Mouse (Mus musculus) heart, embryonic 11.5 days (tissue): Measurements from ENCODE around the gene Wdr24. TPM values are rescaled to one million over a fixed set of nuclear protein-coding genes. Genes with fewer than 3 reads are reported as not detected.

ENCODE experiments used
- ATAC-seq: fragments of 200-750 bp; cut with Nextera tagmentation; replicated peaks from 2 replicates; pipeline ENCODE4 v1.8.0; 2017; ENCODE audit warnings: moderate library complexity; ENCODE audit not compliant: insufficient number of reproducible peaks, low FRiP score, low TSS enrichment
- H3K27ac ChIP-seq: fragments of 300-500 bp; sonication (generic); 2 replicates; pipeline ENCODE4 v1.5.1; 2014; ENCODE audit warnings: mild to moderate bottlenecking, low read depth, low read length
- H3K27me3 ChIP-seq: fragments of 300-500 bp; sonication (generic); 2 replicates; pipeline ENCODE4 v1.6.1; 2014; ENCODE audit warnings: mild to moderate bottlenecking, low read length, mixed read lengths; ENCODE audit not compliant: control insufficient read depth, insufficient read depth
- H3K36me3 ChIP-seq: fragments of 300-500 bp; sonication (generic); 2 replicates; pipeline ENCODE4 v1.6.1; 2014; ENCODE audit warnings: mild to moderate bottlenecking, low read length, moderate library complexity, mixed read lengths; ENCODE audit not compliant: control insufficient read depth, insufficient read depth
- H3K4me1 ChIP-seq: fragments of 300-500 bp; sonication (generic); 2 replicates; pipeline ENCODE4 v1.6.1; 2014; ENCODE audit warnings: low read length; ENCODE audit not compliant: control insufficient read depth, insufficient read depth
- H3K4me2 ChIP-seq: fragments of 300-500 bp; sonication (generic); 2 replicates; pipeline ENCODE4 v1.6.1; 2014; ENCODE audit warnings: mild to moderate bottlenecking, moderate library complexity
- H3K4me3 ChIP-seq: fragments of 300-500 bp; sonication (generic); 2 replicates; pipeline ENCODE4 v1.5.1; 2014; ENCODE audit warnings: low read depth, low read length
- H3K9ac ChIP-seq: fragments of 300-500 bp; sonication (generic); 2 replicates; pipeline ENCODE4 v1.6.1; 2014; ENCODE audit warnings: mild to moderate bottlenecking, low read depth, low read length, moderate library complexity
- H3K9me3 ChIP-seq: fragments of 300-500 bp; sonication (generic); replicated peaks from 2 replicates; pipeline ENCODE4 v1.6.1; 2016; ENCODE audit warnings: low read length; ENCODE audit not compliant: control insufficient read depth
- WGBS: fragments of 180-500 bp; shearing (Covaris S2); extraction: QIAGEN DNeasy Blood & Tissue Kit; methylation state at CpG from one replicate; pipeline ENCODE4 v1.1.7; 2014; ENCODE audit not compliant: insufficient replicate concordance; 5-methylcytosine and 5-hydroxymethylcytosine counted together
- polyA plus RNA-seq: library from polyadenylated mRNA; unstranded; fragments of >200 nt; fragmentation: Nextera tagmentation; extraction: Ambion mirVana; gene quantifications from 2 replicates; pipeline ENCODE4 v1.2.1, GENCODE M21; 2014

Gene Wdr24
- polyA plus RNA-seq, 1 experiment from 2014 or later: 14.4 TPM

DNA sequence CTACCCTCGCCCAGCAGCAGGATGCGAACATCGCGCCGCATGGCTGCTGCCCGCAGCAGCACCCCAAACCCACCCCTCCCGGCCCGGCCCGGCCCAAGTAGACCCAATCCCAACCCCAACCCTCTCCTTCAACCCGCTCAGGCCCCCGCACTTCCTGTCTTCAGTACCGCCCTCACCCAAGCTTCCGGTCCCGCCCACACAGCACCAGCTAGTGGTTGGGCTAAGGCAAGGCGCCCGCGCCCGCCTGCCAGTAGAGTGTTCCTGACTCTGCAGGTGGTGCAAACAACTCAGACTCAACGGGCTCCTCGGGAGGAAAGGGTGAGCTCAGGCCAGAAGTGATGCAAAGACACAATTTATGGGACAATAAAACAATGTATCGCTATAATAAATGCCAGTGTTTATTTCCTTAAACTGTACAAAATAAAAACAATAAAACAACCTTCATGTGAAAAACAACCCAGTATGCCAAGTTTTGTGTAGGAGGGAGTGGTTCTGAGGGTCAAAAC is 21.0 kb downstream of the Wdr24 start, which contains the start of gene Rhot2:
Gene Rhot2 (minus strand): TSS at position 456 of the 506 bp plus-strand sequence.
- peak; percentile 88 for ATAC-seq
- no peaks in the 10 kb centered on the region for H3K27me3 ChIP-seq
- H3K4me3 ChIP-seq: peak within 1 kb of the TSS; percentile 94
- WGBS: under 1% methylated on average over 21 of the region's 21 CpGs
- H3K4me2 ChIP-seq: peak within 1 kb of the TSS; percentile 90
- peak within 1 kb of the TSS; percentile 93 for H3K9ac ChIP-seq
- H3K4me1 ChIP-seq: peaks cover 14% of the 10 kb centered on the region
- H3K27ac ChIP-seq: peak within 1 kb of the TSS; percentile 78
- no peaks in the 10 kb centered on the region for H3K9me3 ChIP-seq
- H3K36me3 ChIP-seq: peaks cover 28% of the 10 kb centered on the region

DNA sequence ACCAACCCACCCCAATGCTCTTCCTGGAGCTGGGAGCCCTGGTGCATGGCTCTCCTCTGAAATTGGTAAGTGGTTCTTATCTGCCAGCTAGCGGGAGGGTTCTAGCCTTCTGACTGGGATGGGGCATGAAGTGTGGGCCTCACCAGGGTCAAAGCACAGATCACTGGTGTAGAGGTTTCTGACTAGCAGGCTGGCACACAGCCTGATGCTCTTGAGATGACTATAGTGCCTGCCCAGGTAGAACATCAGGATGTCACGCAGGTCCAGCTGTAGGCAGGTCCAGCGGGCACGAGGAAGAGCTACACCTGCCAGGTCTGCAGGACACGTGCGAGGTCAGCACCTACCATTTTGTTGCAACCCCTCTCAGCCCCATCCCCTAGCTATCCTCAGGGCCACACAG is 36.8 kb downstream of the Wdr24 start:
- no peak for ATAC-seq
- no peaks in the 10 kb centered on the region for H3K36me3 ChIP-seq
- H3K4me3 ChIP-seq: no peak overlapping the region
- no peaks in the 10 kb centered on the region for H3K9me3 ChIP-seq
- WGBS: 89% methylated on average over 6 of the region's 6 CpGs
- H3K27me3 ChIP-seq: no peaks in the 10 kb centered on the region
- H3K4me2 ChIP-seq: peak overlapping the region; percentile 85; the same call in 1 of the 2 replicates
- H3K4me1 ChIP-seq: peaks cover 4% of the 10 kb centered on the region; the same call in 1 of the 2 replicates
- H3K9ac ChIP-seq: no peak overlapping the region
- H3K27ac ChIP-seq: no peak overlapping the region

DNA sequence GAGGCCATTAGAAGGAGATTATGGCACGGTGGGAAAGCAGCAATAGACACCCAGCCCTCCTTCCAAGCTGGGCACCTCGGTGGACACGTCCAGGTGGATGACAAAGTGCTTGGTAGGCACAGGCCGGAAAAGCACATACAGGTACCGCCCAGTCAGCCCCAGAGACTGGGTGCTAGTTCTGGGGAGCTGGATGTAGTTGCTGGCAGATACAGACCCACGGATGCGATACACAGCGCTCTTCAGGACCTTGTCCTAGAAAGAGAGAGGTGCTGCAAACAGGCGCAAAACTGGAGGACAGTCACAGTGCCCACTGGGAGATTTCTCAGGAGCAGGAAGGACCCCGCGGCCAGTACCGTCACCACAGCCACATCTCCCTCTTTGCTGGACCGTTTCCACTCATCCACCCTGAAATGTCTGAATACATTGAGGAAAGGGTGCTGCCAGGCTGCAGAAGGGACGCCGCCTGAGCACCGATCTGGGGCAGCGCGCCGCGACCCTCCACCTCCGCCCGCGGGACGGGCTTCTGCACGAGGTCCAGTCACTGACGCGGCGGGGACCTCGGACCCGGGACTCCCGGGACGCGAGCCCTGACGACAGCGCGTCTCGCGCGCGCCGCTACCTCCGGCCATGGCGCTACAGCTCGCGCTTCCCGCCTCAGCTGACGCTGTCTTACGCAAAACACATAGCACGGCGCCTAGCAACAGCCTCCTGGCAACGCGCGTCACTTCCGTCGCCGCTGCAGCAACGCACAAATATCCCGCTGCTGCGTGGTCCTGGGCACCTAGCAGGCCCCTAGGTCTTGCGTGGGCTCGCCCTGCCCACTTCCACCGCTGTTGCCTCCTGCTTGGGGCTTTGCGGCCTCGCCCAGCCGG is 37.6 kb downstream of the Wdr24 start, which contains the start of gene Wdr90:
Gene Wdr90 (minus strand): TSS at position 670 of the 872 bp plus-strand sequence.
- H3K9me3 ChIP-seq: no peaks in the 10 kb centered on the region
- H3K4me3 ChIP-seq: peak within 1 kb of the TSS; percentile 52
- no peaks in the 10 kb centered on the region for H3K36me3 ChIP-seq
- no peaks in the 10 kb centered on the region for H3K27me3 ChIP-seq
- 5% methylated on average over 65 of the region's 65 CpGs for WGBS
- H3K27ac ChIP-seq: peak within 1 kb of the TSS; percentile 70
- peak within 1 kb of the TSS; percentile 82 for H3K9ac ChIP-seq
- peak within 1 kb of the TSS; percentile 85 for H3K4me2 ChIP-seq
- H3K4me1 ChIP-seq: peaks cover 4% of the 10 kb centered on the region; the same call in 1 of the 2 replicates
- peak; percentile 81; the same call in 1 of the 2 replicates for ATAC-seq

DNA sequence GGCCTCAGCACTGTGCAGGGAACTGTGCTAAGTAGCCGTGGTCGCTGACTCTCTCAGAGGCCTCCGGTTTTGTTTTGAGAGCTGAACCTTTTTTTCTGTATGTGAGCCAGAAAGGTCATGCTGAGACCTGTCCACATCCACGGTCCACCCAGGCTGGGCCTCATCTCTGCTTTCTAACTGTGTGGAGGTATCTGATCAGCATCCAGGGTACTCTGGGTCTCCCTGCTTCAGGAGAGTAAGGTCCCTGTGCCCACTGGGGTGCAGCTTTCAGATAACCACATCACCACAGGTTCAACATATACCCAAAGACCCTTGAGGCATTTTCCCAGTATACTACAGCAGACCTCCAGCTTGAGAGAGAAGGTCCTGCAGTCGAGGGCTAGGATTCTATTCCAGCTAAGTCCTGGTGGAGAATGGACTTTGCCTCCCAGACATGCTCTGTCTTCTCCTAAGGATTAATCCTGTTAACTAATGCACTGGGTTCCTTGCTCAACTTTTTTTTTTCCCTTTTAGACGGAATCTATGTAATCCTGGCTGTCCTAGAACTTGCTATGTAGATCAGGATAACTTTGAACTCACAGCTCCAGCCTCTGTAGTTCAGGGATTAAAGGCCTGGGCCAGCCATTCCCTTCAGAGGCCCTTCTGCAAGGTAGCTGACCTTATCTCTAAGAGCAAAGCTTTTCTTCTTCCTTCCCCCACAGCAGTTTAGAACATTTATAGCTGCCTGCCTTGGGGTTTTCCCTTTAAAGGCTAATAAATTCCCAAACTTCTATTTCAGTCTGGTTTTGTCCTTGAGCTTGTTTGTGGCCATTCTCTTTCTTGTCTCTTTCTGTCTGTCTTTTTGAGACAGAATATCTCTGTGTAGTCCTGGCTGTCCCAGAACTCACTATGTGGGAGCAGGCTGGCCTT is 38.5 kb downstream of the Wdr24 start:
- peak overlapping the region; percentile 85 for H3K4me2 ChIP-seq
- no peaks in the 10 kb centered on the region for H3K9me3 ChIP-seq
- peaks cover 11% of the 10 kb centered on the region; the same call in 1 of the 2 replicates for H3K4me1 ChIP-seq
- 10% methylated on average over 6 of the region's 6 CpGs for WGBS
- H3K36me3 ChIP-seq: no peaks in the 10 kb centered on the region
- H3K9ac ChIP-seq: peak overlapping the region; percentile 82
- H3K27ac ChIP-seq: peak overlapping the region; percentile 70
- peak overlapping the region; percentile 52 for H3K4me3 ChIP-seq
- ATAC-seq: 0 out of 2 replicates have a peak, but pooled peaks have one; percentile 38
- no peaks in the 10 kb centered on the region for H3K27me3 ChIP-seq

DNA sequence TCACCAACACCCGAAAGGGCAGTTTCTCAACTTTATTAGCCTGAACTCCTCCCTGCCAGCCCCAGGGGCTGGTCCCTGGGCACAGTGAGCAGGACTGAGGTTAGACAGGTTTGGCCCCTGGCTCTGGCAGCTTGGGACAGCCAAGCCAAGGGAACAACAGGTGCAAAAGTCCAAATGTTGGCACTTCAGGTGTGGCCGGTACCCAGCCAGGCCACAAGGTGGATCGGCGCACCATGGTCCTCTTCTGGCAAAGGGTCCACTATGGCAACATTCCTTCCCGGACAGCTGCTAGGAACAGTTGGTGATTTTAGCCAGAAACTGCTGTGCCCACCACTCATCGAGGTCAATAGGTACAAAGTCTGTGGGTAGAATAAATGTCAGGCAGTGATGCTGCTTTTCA is 40.3 kb downstream of the Wdr24 start:
- ATAC-seq: no peak
- Histone ChIP-seq H3K9me3 (no peaks in the 10 kb centered on the region), H3K9ac (no peak overlapping the region), H3K4me1 (peaks cover 12% of the 10 kb centered on the region; the same call in 1 of the 2 replicates), H3K27ac (no peak overlapping the region), H3K4me2 (no peak overlapping the region), H3K36me3 (no peaks in the 10 kb centered on the region), H3K27me3 (no peaks in the 10 kb centered on the region), H3K4me3 (no peak overlapping the region)
- WGBS: 91% methylated on average over 6 of the region's 6 CpGs

GRCm38 (mm10) chr17:25864311-25864710 is 40.9 kb downstream of the Wdr24 start:
- no peak for ATAC-seq
- Histone ChIP-seq H3K4me1 (peaks cover 12% of the 10 kb centered on the region; the same call in 1 of the 2 replicates), H3K4me3 (no peak overlapping the region), H3K27ac (no peak overlapping the region), H3K4me2 (no peak overlapping the region), H3K36me3 (no peaks in the 10 kb centered on the region), H3K9me3 (no peaks in the 10 kb centered on the region), H3K9ac (no peak overlapping the region), H3K27me3 (no peaks in the 10 kb centered on the region)
- 88% methylated on average over 14 of the region's 14 CpGs for WGBS

- no peak overlapping the region for H3K27ac ChIP-seq
- no peak for ATAC-seq
- no peaks in the 10 kb centered on the region for H3K27me3 ChIP-seq
- 86% methylated on average over 11 of the region's 11 CpGs for WGBS
- H3K4me2 ChIP-seq: no peak overlapping the region
- H3K36me3 ChIP-seq: no peaks in the 10 kb centered on the region
- no peak overlapping the region for H3K9ac ChIP-seq
- peaks cover 12% of the 10 kb centered on the region; the same call in 1 of the 2 replicates for H3K4me1 ChIP-seq
- H3K9me3 ChIP-seq: no peaks in the 10 kb centered on the region
- no peak overlapping the region for H3K4me3 ChIP-seq
These were observed 41.9 kb downstream of the Wdr24 start for GRCm38 (mm10) chr17:25865288-25865687.

GRCm38 (mm10) chr17:25866172-25866571 is 42.7 kb downstream of the Wdr24 start:
- 88% methylated on average over 3 of the region's 3 CpGs for WGBS

More at GRCm38 (mm10) chr17:25866172-25866571, 42.7 kb downstream of the Wdr24 start:
- no peak overlapping the region for H3K4me3 ChIP-seq
- no peaks in the 10 kb centered on the region for H3K27me3 ChIP-seq
- no peak overlapping the region for H3K27ac ChIP-seq
- no peak for ATAC-seq
- H3K4me2 ChIP-seq: no peak overlapping the region; the same call in 1 of the 2 replicates
- no peaks in the 10 kb centered on the region for H3K9me3 ChIP-seq
- no peaks in the 10 kb centered on the region for H3K36me3 ChIP-seq
- no peak overlapping the region; the same call in 1 of the 2 replicates for H3K9ac ChIP-seq
- H3K4me1 ChIP-seq: peaks cover 12% of the 10 kb centered on the region; the same call in 1 of the 2 replicates
